Mouse (Mus musculus) liver, embryonic 12.5 days (tissue): ENCODE data around the gene Ggt1. TPM values are rescaled to one million over a fixed set of nuclear protein-coding genes. Genes with fewer than 3 reads are reported as not detected.
A peak's percentile ranks its signal among the peaks of the same experiment; 100 is the strongest.

Source experiments
- ATAC-seq: fragments of 200-750 bp; cut with Nextera tagmentation; 2 replicates; pipeline ENCODE4 v1.8.0; 2017; ENCODE audit warnings: moderate number of reproducible peaks, mild to moderate bottlenecking, moderate library complexity
- H3K27ac ChIP-seq: fragments of 300-500 bp; sonication (generic); 2 replicates; pipeline ENCODE4 v1.5.1; 2016; ENCODE audit warnings: mild to moderate bottlenecking
- H3K27me3 ChIP-seq: fragments of 300-500 bp; sonication (generic); replicated peaks from 2 replicates; pipeline ENCODE4 v1.6.1; 2016; ENCODE audit warnings: mild to moderate bottlenecking, moderate library complexity
- H3K36me3 ChIP-seq: fragments of 300-500 bp; sonication (generic); 2 replicates; pipeline ENCODE4 v1.6.1; 2016; ENCODE audit warnings: mild to moderate bottlenecking, moderate library complexity
- H3K4me1 ChIP-seq: fragments of 300-500 bp; sonication (generic); 2 replicates; pipeline ENCODE4 v1.6.1; 2016
- H3K4me2 ChIP-seq: fragments of 300-500 bp; sonication (generic); 2 replicates; pipeline ENCODE4 v1.6.1; 2016; ENCODE audit warnings: mild to moderate bottlenecking, moderate library complexity
- H3K4me3 ChIP-seq: fragments of 300-500 bp; sonication (generic); 2 replicates; pipeline ENCODE4 v1.5.1; 2016; ENCODE audit warnings: mild to moderate bottlenecking, moderate library complexity
- H3K9ac ChIP-seq: fragments of 300-500 bp; sonication (generic); 2 replicates; pipeline ENCODE4 v1.6.1; 2016; ENCODE audit warnings: mild to moderate bottlenecking, moderate library complexity
- H3K9me3 ChIP-seq: fragments of 300-500 bp; sonication (generic); replicated peaks from 2 replicates; pipeline ENCODE4 v1.6.1; 2016; ENCODE audit warnings: mild to moderate bottlenecking, moderate library complexity
- WGBS: fragments of 180-500 bp; shearing (Covaris S2); methylation state at CpG from one replicate; pipeline ENCODE4 v1.1.7; 2016; ENCODE audit not compliant: insufficient replicate concordance; 5-methylcytosine and 5-hydroxymethylcytosine counted together
- polyA plus RNA-seq: library from polyadenylated mRNA; unstranded; fragments of >200 nt; fragmentation: Nextera tagmentation; extraction: Ambion mirVana; gene quantifications from 2 replicates; pipeline ENCODE4 v1.2.1, GENCODE M21; 2016

Ggt1 gene
- polyA plus RNA-seq, 1 experiment from 2014 or later: 2.6 TPM

DNA sequence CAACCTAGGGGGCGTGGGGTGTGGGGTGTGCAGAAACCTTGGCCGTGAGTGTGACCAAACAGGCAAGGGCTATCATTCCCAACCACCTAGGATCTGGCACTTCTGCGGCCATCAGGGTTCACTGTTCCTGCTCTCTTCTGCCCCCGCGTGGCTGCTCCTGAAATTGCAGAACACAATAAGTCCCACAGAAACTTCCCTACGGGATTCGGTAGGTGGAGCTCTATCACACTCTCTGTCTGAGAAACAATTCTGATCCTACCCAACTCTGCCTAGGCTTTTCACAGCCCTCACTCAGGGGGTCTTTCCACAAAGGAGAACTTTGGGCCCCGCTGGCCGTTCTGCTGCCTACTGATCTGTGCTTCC is 74.3 kb downstream of the Ggt1 start:
- Histone ChIP-seq H3K9me3 (no peaks in the 10 kb centered on the region), H3K4me2 (no peak overlapping the region), H3K36me3 (no peaks in the 10 kb centered on the region), H3K27ac (no peak overlapping the region), H3K4me3 (no peak overlapping the region), H3K9ac (no peak overlapping the region), H3K27me3 (peaks cover 13% of the 10 kb centered on the region), H3K4me1 (no peaks in the 10 kb centered on the region)
- 2% methylated on average over 9 of the region's 9 CpGs for WGBS
- ATAC-seq: 0 out of 2 replicates have a peak, but pooled peaks have one; percentile 31

Other genes with a start within 250 kb of the Ggt1 start
- gene Adora2a, start 244.7 kb upstream of the Ggt1 start, polyA plus RNA-seq: 2.3 and 3.1 TPM in 2 replicates
- gene Upb1, start 160.5 kb upstream of the Ggt1 start, polyA plus RNA-seq: 7.4 and 7.8 TPM in 2 replicates
- 119 and 126 TPM in 2 replicates for gene Snrpd3, start 44.1 kb upstream of the Ggt1 start, polyA plus RNA-seq
- gene Gucd1, start 43.6 kb upstream of the Ggt1 start, polyA plus RNA-seq: 46.6 and 50.5 TPM in 2 replicates
- gene Lrrc75b, start 1.3 kb upstream of the Ggt1 start, polyA plus RNA-seq: 0.11 and 0.12 TPM in 2 replicates
- 0.21 and 0.41 TPM in 2 replicates for gene Ggt5, start 27.7 kb downstream of the Ggt1 start, polyA plus RNA-seq
- 0.69 and 1.1 TPM in 2 replicates for gene Susd2, start 82.4 kb downstream of the Ggt1 start, polyA plus RNA-seq
- gene Cabin1, start 202.7 kb downstream of the Ggt1 start, polyA plus RNA-seq: 23.7 and 24.4 TPM in 2 replicates
- 163 and 171 TPM in 2 replicates for gene Ddt, start 211.8 kb downstream of the Ggt1 start, polyA plus RNA-seq
- 0.19 TPM in 1 of 2 replicates, not detected in the other for gene Gm20441, start 219.3 kb downstream of the Ggt1 start, polyA plus RNA-seq
- 5.9 and 6.7 TPM in 2 replicates for gene Gstt3, start 219.8 kb downstream of the Ggt1 start, polyA plus RNA-seq
- 38.4 and 38.5 TPM in 2 replicates for gene Gstt1, start 237.0 kb downstream of the Ggt1 start, polyA plus RNA-seq